Mouse (Mus musculus): ENCODE measurements at regions not wholly inside any gene's neighbourhood (a gene's known extent, or its start where the extent isn't known, plus 50 kb on each side); places are given as distances from the start of the nearest gene placed in this dataset.

DNA sequence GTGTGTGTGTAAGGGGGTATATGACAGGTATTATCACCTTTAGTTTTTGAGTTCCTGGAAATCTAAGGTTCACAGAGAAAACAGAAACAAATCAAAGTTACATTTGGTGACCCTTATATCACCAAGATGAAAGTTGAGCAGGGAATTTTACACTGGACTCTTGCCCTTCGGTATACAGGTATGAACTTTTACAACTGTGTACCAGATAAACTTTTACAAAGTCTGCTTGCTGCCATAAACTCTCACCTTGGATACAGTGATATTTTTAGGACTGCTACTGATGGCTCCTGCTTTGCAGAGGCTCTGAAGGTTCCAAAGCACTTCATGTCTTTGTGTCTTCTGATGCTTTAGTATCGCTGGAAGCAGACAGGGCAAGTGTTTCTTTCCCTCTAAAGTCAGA, 461.3 kb upstream of the Smarca2 start:
- no peaks in the 10 kb centered on the region for H3K36me3 ChIP-seq (ENCODE audit: control insufficient read depth, insufficient read depth, low read length)
- H3K27ac ChIP-seq (ENCODE audit: control insufficient read depth, insufficient read depth, low read depth, low read length), result no peak overlapping the region
- H3K4me1 ChIP-seq (ENCODE audit: control insufficient read depth, insufficient read depth, low read length), result no peaks in the 10 kb centered on the region
- H3K27me3 ChIP-seq (ENCODE audit: control insufficient read depth, insufficient read depth, low read length), result no peaks in the 10 kb centered on the region
- no peak overlapping the region for H3K4me3 ChIP-seq (ENCODE audit: control insufficient read depth, low read depth, low read length)
- TF ChIP-seq CTCF (IDR thresholded peaks at IDR 0.05; ENCODE audit: control insufficient read depth, insufficient read depth, insufficient replicate concordance, low read depth, low read length) (no peak), POLR2A (IDR thresholded peaks at IDR 0.05; ENCODE audit: control insufficient read depth, low read depth, low read length) (no peak)

- H3K4me3 ChIP-seq (ENCODE audit: control insufficient read depth, low read depth, low read length), result no peak overlapping the region
- no peak overlapping the region for H3K27ac ChIP-seq (ENCODE audit: control insufficient read depth, insufficient read depth, low read depth, low read length)
- no peaks in the 10 kb centered on the region for H3K4me1 ChIP-seq (ENCODE audit: control insufficient read depth, insufficient read depth, low read length)
- TF ChIP-seq POLR2A (IDR thresholded peaks at IDR 0.05; ENCODE audit: control insufficient read depth, low read depth, low read length), result no peak
- no peak for TF ChIP-seq CTCF (IDR thresholded peaks at IDR 0.05; ENCODE audit: control insufficient read depth, insufficient read depth, insufficient replicate concordance, low read depth, low read length)
- no peaks in the 10 kb centered on the region for H3K27me3 ChIP-seq (ENCODE audit: control insufficient read depth, insufficient read depth, low read length)
- no peaks in the 10 kb centered on the region for H3K36me3 ChIP-seq (ENCODE audit: control insufficient read depth, insufficient read depth, low read length)
Observed at GRCm38 (mm10) chr19:26151216-26151615, 453.6 kb upstream of the Smarca2 start.

DNA sequence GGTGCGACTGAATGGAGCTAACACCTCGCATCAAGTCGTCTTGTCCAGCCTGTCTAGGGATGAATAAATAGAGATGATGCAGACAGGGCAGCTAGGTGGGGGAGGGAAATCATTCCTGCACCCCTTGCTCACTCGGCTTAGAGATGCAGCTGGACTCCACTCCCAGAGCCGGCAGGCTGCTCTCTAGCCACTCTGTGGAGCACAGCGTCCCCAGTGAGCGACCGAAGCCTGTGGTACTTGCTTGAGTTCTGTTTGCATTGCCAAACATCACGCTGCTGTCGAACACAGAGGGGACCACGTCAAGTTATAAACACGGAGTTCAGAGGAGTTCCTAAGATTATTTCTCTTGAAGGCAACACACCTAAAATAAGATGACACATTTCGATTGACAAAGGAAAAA, 439.9 kb upstream of the Smarca2 start:
- Histone ChIP-seq H3K27me3 (ENCODE audit: control insufficient read depth, insufficient read depth, low read length) (no peaks in the 10 kb centered on the region), H3K4me3 (ENCODE audit: control insufficient read depth, low read depth, low read length) (no peak overlapping the region), H3K27ac (ENCODE audit: control insufficient read depth, insufficient read depth, low read depth, low read length) (no peak overlapping the region), H3K36me3 (ENCODE audit: control insufficient read depth, insufficient read depth, low read length) (no peaks in the 10 kb centered on the region), H3K4me1 (ENCODE audit: control insufficient read depth, insufficient read depth, low read length) (0 out of 2 replicates have a peak, but pooled peaks cover 2% of the 10 kb centered on the region)
- TF ChIP-seq CTCF (IDR thresholded peaks at IDR 0.05; ENCODE audit: control insufficient read depth, insufficient read depth, insufficient replicate concordance, low read depth, low read length), result no peak
- no peak for TF ChIP-seq POLR2A (IDR thresholded peaks at IDR 0.05; ENCODE audit: control insufficient read depth, low read depth, low read length)

GRCm38 (mm10) chr19:26181774-26182173, 423.1 kb upstream of the Smarca2 start:
- Histone ChIP-seq H3K27me3 (ENCODE audit: control insufficient read depth, insufficient read depth, low read length) (no peaks in the 10 kb centered on the region), H3K4me1 (ENCODE audit: control insufficient read depth, insufficient read depth, low read length) (no peaks in the 10 kb centered on the region), H3K36me3 (ENCODE audit: control insufficient read depth, insufficient read depth, low read length) (no peaks in the 10 kb centered on the region), H3K27ac (ENCODE audit: control insufficient read depth, insufficient read depth, low read depth, low read length) (no peak overlapping the region), H3K4me3 (ENCODE audit: control insufficient read depth, low read depth, low read length) (no peak overlapping the region)
- TF ChIP-seq CTCF (IDR thresholded peaks at IDR 0.05; ENCODE audit: control insufficient read depth, insufficient read depth, insufficient replicate concordance, low read depth, low read length), result no peak
- TF ChIP-seq POLR2A (IDR thresholded peaks at IDR 0.05; ENCODE audit: control insufficient read depth, low read depth, low read length), result no peak

DNA sequence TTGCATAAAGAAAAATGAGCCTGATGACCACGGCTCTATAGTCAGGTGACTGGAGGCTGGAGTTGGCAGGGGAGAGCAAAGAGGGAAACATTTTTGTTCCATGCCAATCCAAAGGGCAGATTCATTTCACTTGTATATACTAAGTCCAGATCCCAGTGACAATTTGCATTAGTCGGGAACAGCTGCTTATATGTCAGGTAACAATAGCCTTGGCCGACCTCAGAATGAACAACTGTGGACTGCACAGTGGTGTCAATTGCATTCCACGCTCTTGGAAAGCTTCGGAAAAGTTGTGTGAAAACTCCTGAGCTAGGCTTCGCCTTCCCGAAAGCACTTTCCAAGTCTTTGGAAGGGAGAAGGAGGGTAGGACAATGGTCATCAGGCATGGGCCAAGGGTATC, 419.8 kb upstream of the Smarca2 start:
- Histone ChIP-seq H3K4me3 (ENCODE audit: control insufficient read depth, low read depth, low read length) (no peak overlapping the region), H3K4me1 (ENCODE audit: control insufficient read depth, insufficient read depth, low read length) (no peaks in the 10 kb centered on the region), H3K36me3 (ENCODE audit: control insufficient read depth, insufficient read depth, low read length) (no peaks in the 10 kb centered on the region), H3K27me3 (ENCODE audit: control insufficient read depth, insufficient read depth, low read length) (no peaks in the 10 kb centered on the region), H3K27ac (ENCODE audit: control insufficient read depth, insufficient read depth, low read depth, low read length) (no peak overlapping the region)
- TF ChIP-seq POLR2A (IDR thresholded peaks at IDR 0.05; ENCODE audit: control insufficient read depth, low read depth, low read length) (no peak), CTCF (IDR thresholded peaks at IDR 0.05; ENCODE audit: control insufficient read depth, insufficient read depth, insufficient replicate concordance, low read depth, low read length) (no peak)

- Histone ChIP-seq H3K27ac (ENCODE audit: control insufficient read depth, insufficient read depth, low read depth, low read length) (no peak overlapping the region), H3K4me3 (ENCODE audit: control insufficient read depth, low read depth, low read length) (no peak overlapping the region), H3K4me1 (ENCODE audit: control insufficient read depth, insufficient read depth, low read length) (no peaks in the 10 kb centered on the region), H3K36me3 (ENCODE audit: control insufficient read depth, insufficient read depth, low read length) (no peaks in the 10 kb centered on the region), H3K27me3 (ENCODE audit: control insufficient read depth, insufficient read depth, low read length) (no peaks in the 10 kb centered on the region)
- TF ChIP-seq POLR2A (IDR thresholded peaks at IDR 0.05; ENCODE audit: control insufficient read depth, low read depth, low read length), result no peak
- no peak for TF ChIP-seq CTCF (IDR thresholded peaks at IDR 0.05; ENCODE audit: control insufficient read depth, insufficient read depth, insufficient replicate concordance, low read depth, low read length)
Observed at GRCm38 (mm10) chr19:26190803-26191202, 414.0 kb upstream of the Smarca2 start.

DNA sequence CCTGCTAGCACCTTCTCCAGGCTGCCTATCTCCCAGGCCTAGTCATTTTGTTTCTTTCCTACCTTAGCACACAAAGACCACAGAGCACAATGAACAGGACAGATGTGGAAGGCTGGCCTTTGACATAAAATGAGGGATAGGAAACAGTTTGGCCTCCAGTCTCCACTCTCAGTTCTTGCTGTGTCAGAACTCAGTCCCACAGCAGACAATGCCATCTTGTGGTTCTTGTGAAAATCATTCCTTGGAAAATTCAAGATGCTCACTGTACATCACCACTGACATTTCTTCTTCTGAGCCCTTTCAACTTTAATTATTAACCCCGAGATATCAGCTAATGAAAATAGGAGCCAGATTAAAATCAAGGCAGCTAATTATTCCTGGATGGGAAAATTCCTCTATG, 411.2 kb upstream of the Smarca2 start:
- Histone ChIP-seq H3K36me3 (ENCODE audit: control insufficient read depth, insufficient read depth, low read length) (no peaks in the 10 kb centered on the region), H3K27ac (ENCODE audit: control insufficient read depth, insufficient read depth, low read depth, low read length) (no peak overlapping the region), H3K4me1 (ENCODE audit: control insufficient read depth, insufficient read depth, low read length) (no peaks in the 10 kb centered on the region), H3K27me3 (ENCODE audit: control insufficient read depth, insufficient read depth, low read length) (no peaks in the 10 kb centered on the region), H3K4me3 (ENCODE audit: control insufficient read depth, low read depth, low read length) (no peak overlapping the region)
- TF ChIP-seq CTCF (IDR thresholded peaks at IDR 0.05; ENCODE audit: control insufficient read depth, insufficient read depth, insufficient replicate concordance, low read depth, low read length) (no peak), POLR2A (IDR thresholded peaks at IDR 0.05; ENCODE audit: control insufficient read depth, low read depth, low read length) (no peak)

DNA sequence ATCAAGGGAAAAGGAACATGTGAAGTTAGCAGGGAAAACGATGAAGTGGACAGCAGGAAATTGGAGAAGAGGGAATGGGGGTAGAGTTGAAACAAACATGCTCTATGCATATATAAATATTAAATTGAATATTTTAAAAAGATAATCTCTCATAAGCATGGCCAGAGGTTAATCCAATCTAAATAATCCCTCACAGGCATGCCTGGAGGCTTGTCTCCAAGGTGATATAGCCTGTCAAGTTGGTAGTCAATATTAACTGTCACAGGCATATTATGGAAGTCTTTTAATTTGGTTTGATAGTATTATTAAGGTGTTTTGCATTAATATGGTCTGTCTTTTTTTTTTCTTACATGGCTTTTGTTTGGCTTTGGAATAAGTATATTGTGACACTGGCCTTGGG, 396.1 kb upstream of the Smarca2 start:
- Histone ChIP-seq H3K4me3 (ENCODE audit: control insufficient read depth, low read depth, low read length) (no peak overlapping the region), H3K27ac (ENCODE audit: control insufficient read depth, insufficient read depth, low read depth, low read length) (no peak overlapping the region), H3K27me3 (ENCODE audit: control insufficient read depth, insufficient read depth, low read length) (no peaks in the 10 kb centered on the region), H3K4me1 (ENCODE audit: control insufficient read depth, insufficient read depth, low read length) (no peaks in the 10 kb centered on the region), H3K36me3 (ENCODE audit: control insufficient read depth, insufficient read depth, low read length) (no peaks in the 10 kb centered on the region)
- no peak for TF ChIP-seq POLR2A (IDR thresholded peaks at IDR 0.05; ENCODE audit: control insufficient read depth, low read depth, low read length)
- no peak for TF ChIP-seq CTCF (IDR thresholded peaks at IDR 0.05; ENCODE audit: control insufficient read depth, insufficient read depth, insufficient replicate concordance, low read depth, low read length)

Data from testis, adult 2 months (tissue).